Mouse (Mus musculus): ENCODE data around the gene Npc1l1. TPM values are rescaled to one million over a fixed set of nuclear protein-coding genes. Genes with fewer than 3 reads are reported as not detected.

The Npc1l1 gene
- polyA plus RNA-seq (2014; fragmentation: Nextera tagmentation; extraction: Ambion mirVana): not detected in 2 replicates

DNA sequence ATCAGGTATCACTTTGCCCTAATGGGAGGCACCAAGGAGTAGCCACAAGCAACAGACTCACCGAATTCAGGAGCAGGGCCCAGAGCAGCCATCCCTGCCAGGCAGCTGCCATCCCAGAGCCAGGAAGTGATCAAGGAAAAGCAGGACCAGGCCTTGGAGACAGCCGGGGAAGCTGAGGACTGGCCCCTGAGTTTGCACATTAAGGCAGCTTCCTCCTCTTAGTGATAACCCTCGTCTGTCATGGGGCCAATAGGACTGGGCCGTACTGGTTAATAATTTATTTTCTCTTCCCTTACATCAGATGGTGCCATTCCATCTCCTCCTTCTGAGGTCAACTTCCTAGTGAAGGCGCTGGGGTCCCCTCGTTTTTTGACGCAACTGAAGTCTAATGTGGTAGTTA is at the start of gene Npc1l1:
Gene Npc1l1 (minus strand): TSS at position 132 of the 400 bp plus-strand sequence.
- Histone ChIP-seq H3K9me3 (replicated peaks; ENCODE audit: control insufficient read depth, low read length) (no peaks in the 10 kb centered on the region; the same call in 1 of the 2 replicates), H3K36me3 (ENCODE audit: control insufficient read depth, insufficient read depth, low read length) (no peaks in the 10 kb centered on the region), H3K4me1 (ENCODE audit: control insufficient read depth, insufficient read depth, low read length) (no peaks in the 10 kb centered on the region), H3K9ac (ENCODE audit: low read depth, low read length) (no peak within 1 kb of the TSS), H3K27me3 (ENCODE audit: control insufficient read depth, insufficient read depth, low read length) (peaks cover 2% of the 10 kb centered on the region; the same call in 1 of the 2 replicates), H3K4me2 (no peak within 1 kb of the TSS), H3K27ac (ENCODE audit: low read depth, low read length) (no peak within 1 kb of the TSS), H3K4me3 (ENCODE audit: low read depth, low read length) (no peak within 1 kb of the TSS)
- WGBS (ENCODE audit: insufficient replicate concordance): 72% methylated on average over 7 of the region's 7 CpGs
- no peak for ATAC-seq (replicated peaks; ENCODE audit: insufficient number of reproducible peaks, low FRiP score, low TSS enrichment)

DNA sequence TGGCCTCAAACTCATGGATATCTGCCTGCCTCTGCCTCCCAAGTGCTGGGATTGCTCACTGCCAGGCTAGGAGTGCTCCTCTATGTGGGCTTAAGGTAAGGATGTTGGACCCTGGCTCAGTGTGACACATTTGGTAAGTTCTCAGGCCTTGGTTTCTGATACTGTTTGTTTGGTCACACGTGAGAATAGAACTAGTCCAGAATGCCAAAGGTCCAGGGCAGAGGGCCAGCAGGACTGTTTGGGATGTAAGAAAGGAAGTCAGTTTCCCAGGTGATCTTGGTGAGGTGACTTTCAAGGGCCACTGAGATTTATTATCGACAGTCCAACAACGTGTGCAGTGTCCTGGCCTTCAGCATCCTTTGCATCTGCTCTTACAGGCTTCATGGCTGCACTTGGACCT is 46.5 kb upstream of the Npc1l1 start:
- H3K9ac ChIP-seq (ENCODE audit: low read depth, low read length): no peak overlapping the region
- WGBS (ENCODE audit: insufficient replicate concordance): 75% methylated on average over 3 of the region's 3 CpGs
- ATAC-seq (replicated peaks; ENCODE audit: insufficient number of reproducible peaks, low FRiP score, low TSS enrichment): no peak

DNA sequence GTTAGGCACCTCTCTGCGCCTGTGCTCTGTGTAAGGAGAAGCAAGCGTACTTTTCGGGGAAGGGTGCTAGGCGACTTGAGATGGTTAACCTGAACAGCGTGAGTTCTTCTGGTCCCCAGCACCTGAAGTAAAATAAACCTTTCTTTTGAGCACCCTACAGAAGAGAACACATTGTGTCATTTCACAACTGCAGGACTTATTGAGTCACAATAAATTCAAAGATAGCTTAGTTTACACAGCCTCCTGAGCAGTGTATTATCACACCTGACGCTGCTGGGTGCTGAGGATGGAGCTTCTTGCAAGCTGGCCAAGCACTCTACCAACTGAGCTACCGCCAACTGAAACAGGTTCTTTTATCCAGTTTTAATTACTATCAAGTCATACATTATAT is 45.1 kb upstream of the Npc1l1 start:
- H3K9me3 ChIP-seq (replicated peaks; ENCODE audit: control insufficient read depth, low read length): no peaks in the 10 kb centered on the region
- ATAC-seq (replicated peaks; ENCODE audit: insufficient number of reproducible peaks, low FRiP score, low TSS enrichment): no peak; the same call in 1 of the 2 replicates
- H3K36me3 ChIP-seq (ENCODE audit: control insufficient read depth, insufficient read depth, low read length): no peaks in the 10 kb centered on the region
- peak overlapping the region; percentile 78 for H3K4me3 ChIP-seq (ENCODE audit: low read depth, low read length)
- peak overlapping the region; percentile 81 for H3K9ac ChIP-seq (ENCODE audit: low read depth, low read length)
- WGBS (ENCODE audit: insufficient replicate concordance): 31% methylated on average over 7 of the region's 7 CpGs
- 0 out of 2 replicates have a peak overlapping the region, but pooled peaks have one; percentile 3 for H3K27ac ChIP-seq (ENCODE audit: low read depth, low read length)
- peaks cover 6% of the 10 kb centered on the region; the same call in 1 of the 2 replicates for H3K4me1 ChIP-seq (ENCODE audit: control insufficient read depth, insufficient read depth, low read length)
- peak overlapping the region; percentile 82 for H3K4me2 ChIP-seq
- H3K27me3 ChIP-seq (ENCODE audit: control insufficient read depth, insufficient read depth, low read length): no peaks in the 10 kb centered on the region

More for the DNA sequence above, 46.5 kb upstream of the Npc1l1 start:
- Histone ChIP-seq H3K36me3 (ENCODE audit: control insufficient read depth, insufficient read depth, low read length) (no peaks in the 10 kb centered on the region), H3K4me1 (ENCODE audit: control insufficient read depth, insufficient read depth, low read length) (peaks cover 6% of the 10 kb centered on the region; the same call in 1 of the 2 replicates), H3K27ac (ENCODE audit: low read depth, low read length) (no peak overlapping the region), H3K4me3 (ENCODE audit: low read depth, low read length) (no peak overlapping the region), H3K27me3 (ENCODE audit: control insufficient read depth, insufficient read depth, low read length) (no peaks in the 10 kb centered on the region), H3K4me2 (no peak overlapping the region), H3K9me3 (replicated peaks; ENCODE audit: control insufficient read depth, low read length) (no peaks in the 10 kb centered on the region)

DNA sequence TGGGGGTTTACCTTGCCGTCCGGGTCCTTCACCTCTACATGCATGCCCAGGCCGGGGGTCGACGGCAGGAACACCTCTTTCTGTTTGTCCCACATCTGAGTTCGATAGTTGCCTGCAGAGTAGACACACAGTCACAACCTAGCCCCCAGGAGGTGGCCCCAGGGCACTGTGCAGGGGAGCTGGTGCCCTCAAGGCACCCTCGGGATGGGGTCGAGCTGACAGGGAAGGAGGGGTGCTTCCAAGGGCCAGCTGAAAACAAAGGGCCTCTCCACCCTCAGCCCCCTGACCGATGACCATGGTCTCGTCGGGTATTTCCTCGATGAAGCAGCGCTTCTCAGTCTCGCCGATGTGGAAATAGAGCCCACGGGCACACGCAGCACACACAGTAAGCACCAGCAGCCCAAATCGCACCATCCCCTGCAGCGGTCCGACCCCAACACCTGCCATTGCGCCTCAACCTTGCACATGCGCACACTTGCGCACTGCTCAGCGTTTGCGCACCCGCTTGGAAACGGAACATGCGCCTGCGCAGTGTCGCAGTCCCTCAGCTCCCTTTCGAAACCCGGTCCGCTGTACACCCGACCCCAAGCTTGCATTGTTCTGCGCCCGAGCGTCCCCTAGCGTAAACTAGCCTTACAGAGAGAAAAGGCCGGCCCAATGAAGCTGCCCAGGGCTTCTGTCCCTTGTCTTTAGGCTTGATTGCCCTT is 44.6 kb upstream of the Npc1l1 start, which contains the start of gene Tmed4:
Gene Tmed4 (minus strand): TSS at position 484 of the 707 bp plus-strand sequence.
- no peaks in the 10 kb centered on the region for H3K9me3 ChIP-seq (replicated peaks; ENCODE audit: control insufficient read depth, low read length)
- peak within 1 kb of the TSS; percentile 82 for H3K4me2 ChIP-seq
- no peaks in the 10 kb centered on the region for H3K36me3 ChIP-seq (ENCODE audit: control insufficient read depth, insufficient read depth, low read length)
- peaks cover 6% of the 10 kb centered on the region; the same call in 1 of the 2 replicates for H3K4me1 ChIP-seq (ENCODE audit: control insufficient read depth, insufficient read depth, low read length)
- peak within 1 kb of the TSS; percentile 78 for H3K4me3 ChIP-seq (ENCODE audit: low read depth, low read length)
- under 1% methylated on average over 39 of the region's 39 CpGs for WGBS (ENCODE audit: insufficient replicate concordance)
- peak; percentile 91 for ATAC-seq (replicated peaks; ENCODE audit: insufficient number of reproducible peaks, low FRiP score, low TSS enrichment)
- H3K9ac ChIP-seq (ENCODE audit: low read depth, low read length): peak within 1 kb of the TSS; percentile 81
- H3K27me3 ChIP-seq (ENCODE audit: control insufficient read depth, insufficient read depth, low read length): no peaks in the 10 kb centered on the region
- H3K27ac ChIP-seq (ENCODE audit: low read depth, low read length): 0 out of 2 replicates have a peak within 1 kb of the TSS, but pooled peaks have one; percentile 3

DNA sequence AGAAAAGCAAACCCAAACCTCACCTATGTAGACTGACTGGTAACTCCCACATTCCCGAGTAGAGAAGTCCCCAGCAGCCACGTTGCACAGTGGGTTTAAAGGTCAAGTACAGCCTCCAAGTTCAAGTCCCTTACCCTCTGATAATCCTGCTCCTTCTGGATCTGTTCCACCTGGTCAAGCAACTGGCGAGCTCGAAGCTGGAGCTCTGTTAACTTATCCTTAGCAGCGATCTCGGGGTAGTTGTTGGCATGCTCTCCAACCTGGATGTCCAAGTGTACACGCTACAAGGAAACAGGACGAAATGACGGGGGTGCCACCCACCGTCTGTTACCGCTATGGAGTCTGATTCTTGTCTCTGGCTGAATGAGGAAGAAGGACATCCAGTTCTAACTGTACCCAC is 43.7 kb upstream of the Npc1l1 start:
- peak overlapping the region; percentile 82 for H3K4me2 ChIP-seq
- 67% methylated on average over 11 of the region's 11 CpGs for WGBS (ENCODE audit: insufficient replicate concordance)
- H3K27ac ChIP-seq (ENCODE audit: low read depth, low read length): no peak overlapping the region
- H3K27me3 ChIP-seq (ENCODE audit: control insufficient read depth, insufficient read depth, low read length): no peaks in the 10 kb centered on the region
- ATAC-seq (replicated peaks; ENCODE audit: insufficient number of reproducible peaks, low FRiP score, low TSS enrichment): no peak
- H3K9ac ChIP-seq (ENCODE audit: low read depth, low read length): peak overlapping the region; percentile 81
- no peaks in the 10 kb centered on the region for H3K36me3 ChIP-seq (ENCODE audit: control insufficient read depth, insufficient read depth, low read length)
- H3K9me3 ChIP-seq (replicated peaks; ENCODE audit: control insufficient read depth, low read length): no peaks in the 10 kb centered on the region
- peaks cover 6% of the 10 kb centered on the region; the same call in 1 of the 2 replicates for H3K4me1 ChIP-seq (ENCODE audit: control insufficient read depth, insufficient read depth, low read length)
- H3K4me3 ChIP-seq (ENCODE audit: low read depth, low read length): peak overlapping the region; percentile 78

DNA sequence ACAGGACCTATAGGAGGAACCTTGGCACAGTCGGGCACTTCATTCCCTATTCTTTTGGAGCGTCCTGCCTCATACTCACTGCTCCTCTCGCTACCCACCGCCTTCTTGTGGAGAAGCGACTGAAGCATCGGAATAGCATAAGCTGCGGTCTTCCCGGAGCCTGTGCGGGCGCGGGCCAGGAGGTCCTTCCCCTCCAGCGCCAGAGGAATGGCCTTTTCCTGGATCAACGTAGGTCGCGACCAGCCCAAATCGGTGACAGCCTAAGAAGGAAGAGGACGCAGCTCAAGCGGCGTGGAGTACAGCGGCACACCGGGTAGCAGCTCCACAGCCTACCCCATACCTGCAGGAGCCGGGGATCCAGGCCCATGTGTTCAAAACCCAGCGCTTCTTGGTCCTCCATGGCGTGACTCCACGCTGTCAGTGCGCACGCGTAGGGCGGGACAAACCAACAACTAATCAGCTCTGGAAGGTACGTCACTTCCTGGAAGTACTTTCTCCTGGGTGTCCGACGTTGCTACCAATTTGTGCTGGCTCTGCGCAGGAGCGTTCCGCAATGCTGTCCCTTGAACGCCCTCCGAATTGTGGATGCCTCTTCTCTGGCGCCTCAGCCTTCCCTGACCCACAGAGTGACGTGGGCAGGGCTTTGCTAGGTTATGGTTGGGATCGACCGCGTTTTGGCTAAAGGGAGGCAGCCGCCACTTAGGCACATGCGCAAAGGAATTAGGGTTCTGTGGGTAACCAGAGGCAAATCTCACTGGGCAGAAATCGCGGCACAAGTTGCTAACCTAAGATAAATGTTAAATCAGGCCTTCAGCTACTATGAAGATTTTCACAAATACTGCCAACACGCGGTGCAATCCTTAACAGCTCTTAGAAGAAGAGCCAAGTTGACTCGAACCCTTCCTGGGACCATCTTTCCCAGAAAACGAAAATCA is 37.6 kb upstream of the Npc1l1 start, which contains the start of gene Ddx56:
Gene Ddx56 (minus strand): TSS at position 453 of the 935 bp plus-strand sequence.
- Histone ChIP-seq H3K36me3 (ENCODE audit: control insufficient read depth, insufficient read depth, low read length) (peaks cover 19% of the 10 kb centered on the region), H3K27me3 (ENCODE audit: control insufficient read depth, insufficient read depth, low read length) (no peaks in the 10 kb centered on the region), H3K4me3 (ENCODE audit: low read depth, low read length) (peak within 1 kb of the TSS; percentile 99), H3K9ac (ENCODE audit: low read depth, low read length) (peak within 1 kb of the TSS; percentile 95), H3K4me2 (peak within 1 kb of the TSS; percentile 97), H3K27ac (ENCODE audit: low read depth, low read length) (peak within 1 kb of the TSS; percentile 92), H3K9me3 (replicated peaks; ENCODE audit: control insufficient read depth, low read length) (no peaks in the 10 kb centered on the region), H3K4me1 (ENCODE audit: control insufficient read depth, insufficient read depth, low read length) (peaks cover 7% of the 10 kb centered on the region)
- peak; percentile 88 for ATAC-seq (replicated peaks; ENCODE audit: insufficient number of reproducible peaks, low FRiP score, low TSS enrichment)
- WGBS (ENCODE audit: insufficient replicate concordance): 2% methylated on average over 50 of the region's 50 CpGs

DNA sequence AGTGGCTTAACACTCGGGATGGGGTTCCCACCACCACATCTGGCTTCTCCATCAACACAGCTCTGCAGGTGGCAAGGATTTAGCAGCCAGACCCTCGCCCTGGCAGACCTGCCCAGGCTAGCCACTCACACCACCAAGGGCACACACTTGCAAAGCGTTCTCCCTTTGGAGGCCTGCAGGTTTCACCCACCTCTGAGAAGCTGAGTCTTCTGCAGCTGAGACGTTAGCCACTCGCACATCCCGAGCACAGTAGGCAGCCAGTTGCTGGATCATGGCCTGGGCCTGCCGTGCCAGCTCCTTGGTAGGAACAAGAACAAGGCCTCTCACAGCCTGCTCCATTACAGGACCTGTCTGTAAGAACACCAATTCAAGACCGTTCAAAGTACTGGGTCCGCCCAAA is 36.7 kb upstream of the Npc1l1 start:
- H3K27me3 ChIP-seq (ENCODE audit: control insufficient read depth, insufficient read depth, low read length): no peaks in the 10 kb centered on the region
- WGBS (ENCODE audit: insufficient replicate concordance): 69% methylated on average over 9 of the region's 9 CpGs

DNA sequence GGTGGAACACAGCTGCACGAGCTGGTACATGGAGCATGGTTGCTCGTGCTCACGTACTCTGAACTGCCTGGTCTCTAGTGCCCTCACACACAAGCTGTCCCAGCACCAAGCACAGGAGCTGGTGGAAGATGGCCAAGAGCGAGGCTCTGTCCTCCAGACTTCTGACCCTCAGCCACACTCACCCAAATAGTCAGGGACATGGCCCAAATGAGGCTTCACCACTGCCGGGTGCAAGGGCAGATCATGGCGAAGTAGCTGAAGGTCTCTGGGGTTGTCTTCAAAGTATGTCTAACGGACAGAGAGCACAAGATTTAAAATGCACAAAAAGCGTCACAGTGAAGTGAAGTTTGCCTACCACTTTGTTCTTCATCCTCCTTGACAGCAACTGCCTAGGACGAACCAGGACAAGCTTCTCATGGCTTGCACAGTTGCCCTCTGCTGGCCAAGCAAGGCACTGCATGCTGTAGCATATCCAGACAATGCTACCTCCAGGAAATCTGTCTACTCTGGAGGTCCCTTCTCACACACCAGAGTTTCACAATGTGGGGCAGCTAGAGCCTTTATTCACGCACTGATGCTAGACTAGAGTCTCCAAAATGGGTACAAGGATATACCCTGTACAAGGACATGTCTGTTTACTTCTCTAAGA is 31.6 kb upstream of the Npc1l1 start:
- WGBS (ENCODE audit: insufficient replicate concordance): 75% methylated on average over 10 of the region's 10 CpGs
- ATAC-seq (replicated peaks; ENCODE audit: insufficient number of reproducible peaks, low FRiP score, low TSS enrichment): no peak
- H3K4me2 ChIP-seq: no peak overlapping the region
- peaks cover 3% of the 10 kb centered on the region for H3K4me1 ChIP-seq (ENCODE audit: control insufficient read depth, insufficient read depth, low read length)
- H3K27me3 ChIP-seq (ENCODE audit: control insufficient read depth, insufficient read depth, low read length): no peaks in the 10 kb centered on the region
- H3K9me3 ChIP-seq (replicated peaks; ENCODE audit: control insufficient read depth, low read length): no peaks in the 10 kb centered on the region
- H3K4me3 ChIP-seq (ENCODE audit: low read depth, low read length): no peak overlapping the region
- H3K9ac ChIP-seq (ENCODE audit: low read depth, low read length): no peak overlapping the region
- H3K36me3 ChIP-seq (ENCODE audit: control insufficient read depth, insufficient read depth, low read length): peaks cover 51% of the 10 kb centered on the region
- H3K27ac ChIP-seq (ENCODE audit: low read depth, low read length): no peak overlapping the region

More for the DNA sequence above, 36.7 kb upstream of the Npc1l1 start:
- H3K4me2 ChIP-seq: peak overlapping the region; percentile 97
- no peaks in the 10 kb centered on the region for H3K9me3 ChIP-seq (replicated peaks; ENCODE audit: control insufficient read depth, low read length)
- H3K36me3 ChIP-seq (ENCODE audit: control insufficient read depth, insufficient read depth, low read length): peaks cover 24% of the 10 kb centered on the region
- H3K27ac ChIP-seq (ENCODE audit: low read depth, low read length): no peak overlapping the region
- H3K9ac ChIP-seq (ENCODE audit: low read depth, low read length): peak overlapping the region; percentile 95
- H3K4me1 ChIP-seq (ENCODE audit: control insufficient read depth, insufficient read depth, low read length): peaks cover 7% of the 10 kb centered on the region
- ATAC-seq (replicated peaks; ENCODE audit: insufficient number of reproducible peaks, low FRiP score, low TSS enrichment): no peak
- H3K4me3 ChIP-seq (ENCODE audit: low read depth, low read length): peak overlapping the region; percentile 99

Data from heart, embryonic 11.5 days (tissue).